Mouse (Mus musculus): Measurements from ENCODE around the gene Rad51b.

The Rad51b gene

GRCm38 (mm10) chr12:79559410-79560015, 262.4 kb downstream of the Rad51b start:
- Histone ChIP-seq H3K4me1 (replicated peaks; ENCODE audit: low read depth, low read length) (no peaks in the 10 kb centered on the region), H3K4me3 (replicated peaks; ENCODE audit: low read length) (no peak overlapping the region), H3K9me3 (ENCODE audit: low read length) (no peaks in the 10 kb centered on the region), H3K36me3 (ENCODE audit: insufficient read depth, low read length) (no peaks in the 10 kb centered on the region), H3K27me3 (ENCODE audit: insufficient read depth, low read length) (no peaks in the 10 kb centered on the region)
- TF ChIP-seq CTCF (conservative IDR thresholded peaks at IDR 0.05; ENCODE audit: low read length), result no peak
- TF ChIP-seq NANOG (IDR thresholded peaks at IDR 0.05; ENCODE audit: borderline replicate concordance, low read length), result no peak
- TF ChIP-seq POU5F1 (IDR thresholded peaks at IDR 0.05; ENCODE audit: borderline replicate concordance, low read length), result no peak

- no peaks in the 10 kb centered on the region for H3K36me3 ChIP-seq (ENCODE audit: insufficient read depth, low read length)
- no peaks in the 10 kb centered on the region for H3K27me3 ChIP-seq (ENCODE audit: insufficient read depth, low read length)
- no peaks in the 10 kb centered on the region for H3K9me3 ChIP-seq (ENCODE audit: low read length)
- TF ChIP-seq POU5F1 (IDR thresholded peaks at IDR 0.05; ENCODE audit: borderline replicate concordance, low read length) (no peak), NANOG (IDR thresholded peaks at IDR 0.05; ENCODE audit: borderline replicate concordance, low read length) (no peak), CTCF (conservative IDR thresholded peaks at IDR 0.05; ENCODE audit: low read length) (no peak)
- H3K4me3 ChIP-seq (replicated peaks; ENCODE audit: low read length), result no peak overlapping the region
- H3K4me1 ChIP-seq (replicated peaks; ENCODE audit: low read depth, low read length), result no peaks in the 10 kb centered on the region
Observed at GRCm38 (mm10) chr12:79560084-79560699, 263.1 kb downstream of the Rad51b start.

- H3K27me3 ChIP-seq (ENCODE audit: insufficient read depth, low read length), result no peaks in the 10 kb centered on the region
- TF ChIP-seq NANOG (IDR thresholded peaks at IDR 0.05; ENCODE audit: borderline replicate concordance, low read length) (no peak), CTCF (conservative IDR thresholded peaks at IDR 0.05; ENCODE audit: low read length) (no peak)
- H3K9me3 ChIP-seq (ENCODE audit: low read length), result no peaks in the 10 kb centered on the region
- no peak overlapping the region for H3K4me3 ChIP-seq (replicated peaks; ENCODE audit: low read length)
- no peaks in the 10 kb centered on the region for H3K36me3 ChIP-seq (ENCODE audit: insufficient read depth, low read length)
- no peaks in the 10 kb centered on the region for H3K4me1 ChIP-seq (replicated peaks; ENCODE audit: low read depth, low read length)
Observed at GRCm38 (mm10) chr12:79560893-79561292, 263.8 kb downstream of the Rad51b start.

- H3K4me1 ChIP-seq (replicated peaks; ENCODE audit: low read depth, low read length), result no peaks in the 10 kb centered on the region
- no peak overlapping the region for H3K4me3 ChIP-seq (replicated peaks; ENCODE audit: low read length)
- H3K9me3 ChIP-seq (ENCODE audit: low read length), result no peaks in the 10 kb centered on the region
- H3K36me3 ChIP-seq (ENCODE audit: insufficient read depth, low read length), result no peaks in the 10 kb centered on the region
- TF ChIP-seq NANOG (IDR thresholded peaks at IDR 0.05; ENCODE audit: borderline replicate concordance, low read length), result no peak
- TF ChIP-seq CTCF (conservative IDR thresholded peaks at IDR 0.05; ENCODE audit: low read length), result no peak
- TF ChIP-seq POU5F1 (IDR thresholded peaks at IDR 0.05; ENCODE audit: borderline replicate concordance, low read length), result no peak
- H3K27me3 ChIP-seq (ENCODE audit: insufficient read depth, low read length), result no peaks in the 10 kb centered on the region
Observed at GRCm38 (mm10) chr12:79574159-79575040, 277.3 kb downstream of the Rad51b start.

GRCm38 (mm10) chr12:79575041-79575541, 278.0 kb downstream of the Rad51b start:
- TF ChIP-seq CTCF (conservative IDR thresholded peaks at IDR 0.05; ENCODE audit: low read length) (no peak), NANOG (IDR thresholded peaks at IDR 0.05; ENCODE audit: borderline replicate concordance, low read length) (no peak), POU5F1 (IDR thresholded peaks at IDR 0.05; ENCODE audit: borderline replicate concordance, low read length) (no peak)
- H3K36me3 ChIP-seq (ENCODE audit: insufficient read depth, low read length), result no peaks in the 10 kb centered on the region
- H3K27me3 ChIP-seq (ENCODE audit: insufficient read depth, low read length), result no peaks in the 10 kb centered on the region
- no peaks in the 10 kb centered on the region for H3K9me3 ChIP-seq (ENCODE audit: low read length)
- no peak overlapping the region for H3K4me3 ChIP-seq (replicated peaks; ENCODE audit: low read length)
- no peaks in the 10 kb centered on the region for H3K4me1 ChIP-seq (replicated peaks; ENCODE audit: low read depth, low read length)

GRCm38 (mm10) chr12:79577525-79577924, 280.4 kb downstream of the Rad51b start:
- Histone ChIP-seq H3K4me1 (replicated peaks; ENCODE audit: low read depth, low read length) (no peaks in the 10 kb centered on the region), H3K27me3 (ENCODE audit: insufficient read depth, low read length) (no peaks in the 10 kb centered on the region), H3K36me3 (ENCODE audit: insufficient read depth, low read length) (no peaks in the 10 kb centered on the region), H3K9me3 (ENCODE audit: low read length) (no peaks in the 10 kb centered on the region), H3K4me3 (replicated peaks; ENCODE audit: low read length) (no peak overlapping the region)
- no peak for TF ChIP-seq NANOG (IDR thresholded peaks at IDR 0.05; ENCODE audit: borderline replicate concordance, low read length)
- TF ChIP-seq POU5F1 (IDR thresholded peaks at IDR 0.05; ENCODE audit: borderline replicate concordance, low read length), result no peak
- TF ChIP-seq CTCF (conservative IDR thresholded peaks at IDR 0.05; ENCODE audit: low read length), result no peak

- no peak overlapping the region for H3K4me3 ChIP-seq (replicated peaks; ENCODE audit: low read length)
- H3K9me3 ChIP-seq (ENCODE audit: low read length), result no peaks in the 10 kb centered on the region
- H3K36me3 ChIP-seq (ENCODE audit: insufficient read depth, low read length), result no peaks in the 10 kb centered on the region
- H3K4me1 ChIP-seq (replicated peaks; ENCODE audit: low read depth, low read length), result no peaks in the 10 kb centered on the region
- TF ChIP-seq NANOG (IDR thresholded peaks at IDR 0.05; ENCODE audit: borderline replicate concordance, low read length) (no peak), POU5F1 (IDR thresholded peaks at IDR 0.05; ENCODE audit: borderline replicate concordance, low read length) (no peak), CTCF (conservative IDR thresholded peaks at IDR 0.05; ENCODE audit: low read length) (no peak)
- H3K27me3 ChIP-seq (ENCODE audit: insufficient read depth, low read length), result no peaks in the 10 kb centered on the region
Observed at GRCm38 (mm10) chr12:79579018-79579585, 282.0 kb downstream of the Rad51b start.

GRCm38 (mm10) chr12:79579837-79580236, 282.8 kb downstream of the Rad51b start:
- TF ChIP-seq CTCF (conservative IDR thresholded peaks at IDR 0.05; ENCODE audit: low read length), result no peak
- no peak for TF ChIP-seq NANOG (IDR thresholded peaks at IDR 0.05; ENCODE audit: borderline replicate concordance, low read length)
- no peak for TF ChIP-seq POU5F1 (IDR thresholded peaks at IDR 0.05; ENCODE audit: borderline replicate concordance, low read length)
- H3K27me3 ChIP-seq (ENCODE audit: insufficient read depth, low read length), result no peaks in the 10 kb centered on the region

More at GRCm38 (mm10) chr12:79579837-79580236, 282.8 kb downstream of the Rad51b start:
- Histone ChIP-seq H3K4me1 (replicated peaks; ENCODE audit: low read depth, low read length) (no peaks in the 10 kb centered on the region), H3K36me3 (ENCODE audit: insufficient read depth, low read length) (no peaks in the 10 kb centered on the region), H3K4me3 (replicated peaks; ENCODE audit: low read length) (no peak overlapping the region), H3K9me3 (ENCODE audit: low read length) (no peaks in the 10 kb centered on the region)

All from E14TG2a.4 (cell line).